Mouse (Mus musculus) yolk sac, embryonic 10.5 days (tissue): Measurements from ENCODE around the gene Cavin1.

Source experiments
- DNase-seq: peaks from one replicate; pipeline ENCODE4 v3.0.0-alpha.2; 2017; ENCODE audit warnings: low spot score

Gene Cavin1

GRCm38 (mm10) chr11:100957915-100958469 is 12.7 kb downstream of the Cavin1 start:
- DNase-seq, result no peak

DNA sequence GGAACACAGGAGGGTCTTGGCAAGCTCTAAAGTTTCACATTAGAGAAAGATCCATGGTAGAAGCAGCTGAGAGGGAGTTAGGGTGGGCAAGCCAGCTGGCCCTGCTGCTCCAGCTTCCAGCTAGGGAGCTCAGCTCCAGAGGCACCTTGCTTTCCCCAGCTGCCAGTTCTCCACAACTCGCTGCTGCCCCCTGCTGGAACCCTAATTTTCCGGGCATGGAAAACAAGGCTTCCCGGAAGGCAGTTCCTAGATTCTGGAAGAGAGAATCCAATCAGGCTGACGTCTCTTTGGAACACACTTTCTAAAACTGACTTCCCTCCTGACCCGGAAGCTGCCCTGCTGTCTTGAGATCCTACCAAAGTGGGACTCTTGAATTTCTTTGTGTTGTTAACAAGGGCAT is 13.4 kb downstream of the Cavin1 start:
- peak; percentile 79 for DNase-seq

DNA sequence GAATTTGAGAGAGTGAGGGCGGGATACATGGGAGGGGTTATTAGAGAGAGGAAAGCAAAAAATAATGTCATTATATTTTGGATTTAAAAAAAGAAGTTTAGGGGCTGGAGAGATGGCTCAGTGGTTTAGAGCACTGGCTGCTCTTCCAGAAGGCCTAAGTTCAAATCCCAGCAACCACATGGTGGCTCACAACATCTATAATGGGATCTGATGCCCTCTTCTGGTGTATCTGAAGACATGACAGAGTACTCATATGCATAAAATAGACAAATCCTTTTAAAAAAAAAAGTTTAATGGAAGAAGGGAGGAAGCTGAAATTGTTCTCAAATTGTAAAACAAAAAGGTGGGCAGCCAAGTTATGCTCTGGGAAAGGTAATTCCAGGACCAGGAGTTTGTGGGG is 21.1 kb downstream of the Cavin1 start:
- no peak for DNase-seq

DNA sequence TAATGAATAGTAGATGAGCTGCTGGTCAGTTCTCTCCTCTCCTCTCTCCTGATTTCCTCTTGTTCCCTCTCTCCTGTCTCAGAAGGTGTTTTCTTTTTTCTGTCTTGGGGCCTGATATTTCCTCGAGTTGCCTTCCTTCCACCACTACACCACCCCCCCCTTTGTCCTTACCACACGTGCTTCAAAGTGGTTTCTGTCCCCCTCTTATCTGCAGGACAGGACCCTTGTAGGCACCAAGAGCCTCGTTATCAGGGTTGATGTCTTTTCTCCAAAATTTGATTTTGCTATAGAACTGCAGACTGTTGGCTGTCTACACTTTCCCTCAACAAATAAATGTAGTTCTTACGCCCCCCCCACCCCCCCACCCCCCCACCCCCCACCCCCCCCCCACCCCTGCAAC is 22.4 kb downstream of the Cavin1 start:
- no peak for DNase-seq

DNA sequence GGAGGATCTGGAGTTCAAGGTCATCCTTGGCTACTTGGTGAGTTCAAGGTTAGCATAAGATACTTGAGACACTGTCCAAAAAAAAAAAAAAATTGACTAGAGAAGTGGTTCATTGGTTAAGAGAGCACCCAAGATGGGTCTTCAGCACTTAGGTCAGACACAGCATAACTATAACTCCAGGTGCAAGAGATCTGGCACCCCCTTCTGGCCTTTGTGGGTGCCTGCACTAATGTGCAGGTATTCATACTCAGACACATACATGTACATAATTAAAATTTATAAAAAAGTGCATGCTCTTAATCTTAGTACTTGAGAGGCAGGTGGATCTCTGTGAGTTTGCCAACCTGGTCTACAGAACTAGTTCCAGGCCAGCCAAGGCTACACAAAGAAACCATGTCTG is 23.1 kb downstream of the Cavin1 start:
- no peak for DNase-seq

- no peak for DNase-seq
Measured at GRCm38 (mm10) chr11:100946862-100947261, 23.8 kb downstream of the Cavin1 start.

GRCm38 (mm10) chr11:100942388-100942787 is 28.3 kb downstream of the Cavin1 start:
- DNase-seq, result no peak

- DNase-seq, result peak; percentile 100
Measured at GRCm38 (mm10) chr11:100939512-100940151, 31.1 kb downstream of the Cavin1 start, which contains the start of gene Stat3. TSS of gene Stat3 (minus strand) at chr11:100939540.

- peak; percentile 43 for DNase-seq
Measured at GRCm38 (mm10) chr11:100938711-100939511, 31.8 kb downstream of the Cavin1 start.

GRCm38 (mm10) chr11:100938112-100938511 is 32.6 kb downstream of the Cavin1 start:
- DNase-seq, result no peak

DNA sequence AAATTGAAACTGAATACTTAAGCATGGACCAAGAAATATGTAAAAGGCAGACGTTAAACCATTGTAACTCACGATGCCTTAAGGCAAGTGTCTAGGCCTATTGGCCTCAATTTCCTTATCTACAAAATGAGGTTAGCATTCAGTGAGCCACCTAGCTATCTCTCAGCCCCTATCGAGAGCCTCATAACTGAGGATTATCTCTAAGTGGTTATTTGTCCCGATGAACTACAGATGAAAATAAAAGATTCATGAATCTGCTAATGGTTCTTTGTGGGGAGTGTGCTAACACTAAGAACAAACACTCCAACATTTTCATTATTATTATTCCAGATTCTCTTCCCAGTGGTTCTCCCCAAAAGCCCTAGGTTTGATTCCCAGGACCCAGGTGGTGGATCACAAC is 33.4 kb downstream of the Cavin1 start:
- no peak for DNase-seq

DNA sequence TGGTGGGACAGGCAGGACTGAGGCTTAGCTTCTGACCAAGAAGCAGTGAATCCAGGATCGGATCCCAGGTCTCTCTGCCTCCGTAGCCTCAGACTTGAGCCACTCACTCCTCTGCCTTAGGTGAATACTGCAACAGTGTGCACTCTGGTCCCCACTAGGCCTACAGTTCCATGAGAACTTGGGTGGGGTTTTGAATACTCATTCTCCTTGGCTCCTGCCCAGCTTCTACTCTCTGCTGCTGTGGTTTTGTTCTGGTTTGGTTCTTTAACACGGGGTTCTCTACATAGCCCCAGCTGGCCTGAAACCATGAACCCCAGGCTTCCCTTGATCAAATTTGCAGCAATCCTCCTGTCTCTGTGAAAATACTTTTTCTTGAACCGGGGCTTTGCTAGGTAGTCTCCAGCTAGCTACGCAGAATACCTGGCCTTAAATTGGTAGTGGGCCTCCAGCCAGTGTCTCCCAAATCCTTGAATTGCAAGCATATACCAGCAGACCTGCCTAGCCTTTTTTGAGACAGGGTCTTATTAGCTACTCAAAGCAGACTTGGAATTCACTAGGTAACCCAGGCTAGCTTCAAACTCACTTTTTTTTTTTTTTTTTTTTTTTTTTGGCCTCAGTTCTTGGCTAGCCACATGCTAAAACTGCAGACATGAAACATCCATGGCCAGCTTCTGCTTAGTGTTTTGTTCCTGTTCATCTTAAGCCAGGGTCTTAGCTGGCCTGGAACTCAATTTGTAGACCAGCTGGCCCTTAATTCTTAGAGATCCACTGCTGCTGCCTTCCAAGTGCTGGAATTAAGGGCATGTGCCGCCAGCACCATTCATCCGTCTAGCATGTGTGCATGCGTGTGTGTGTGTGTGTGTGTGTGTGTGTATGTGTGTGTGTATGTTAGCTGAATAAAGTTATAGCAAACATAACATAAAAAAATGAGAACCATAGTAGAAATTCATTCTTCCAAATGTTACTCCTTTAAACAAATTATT is 35.0 kb downstream of the Cavin1 start:
- DNase-seq, result no peak

DNA sequence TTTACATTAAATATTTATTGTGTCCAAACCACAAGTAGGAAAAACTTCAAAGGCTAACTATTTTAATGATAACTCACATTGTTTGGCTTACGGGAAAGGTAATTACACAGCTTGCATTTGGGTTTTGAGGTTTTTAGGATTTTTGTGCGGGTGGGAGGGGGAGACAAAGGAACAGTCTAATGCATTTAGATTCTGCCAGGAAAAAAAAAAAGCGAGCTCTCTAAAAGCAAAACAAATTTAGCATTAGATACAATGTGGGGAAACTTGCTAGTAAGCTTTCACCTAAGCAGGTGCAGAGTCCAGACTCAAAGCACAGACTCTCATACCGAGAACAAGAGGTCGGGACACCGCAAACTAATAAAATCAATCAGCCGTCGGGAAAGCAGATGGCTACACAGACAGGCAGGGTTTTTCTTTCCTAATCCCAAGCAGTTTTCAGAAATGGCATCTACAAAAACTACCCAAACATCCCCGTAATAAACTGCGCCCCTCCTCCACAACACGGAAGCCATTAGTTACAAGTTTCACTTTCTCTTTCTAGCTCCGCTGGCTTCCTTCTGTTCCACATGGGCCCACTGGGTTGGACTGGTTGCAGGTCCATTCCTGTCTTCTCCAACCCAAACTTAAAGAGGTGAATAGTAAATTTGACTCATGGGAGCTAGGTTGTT is 39.3 kb downstream of the Cavin1 start:
- DNase-seq, result no peak

- DNase-seq, result no peak
Measured at GRCm38 (mm10) chr11:100930611-100931010, 40.1 kb downstream of the Cavin1 start.

DNA sequence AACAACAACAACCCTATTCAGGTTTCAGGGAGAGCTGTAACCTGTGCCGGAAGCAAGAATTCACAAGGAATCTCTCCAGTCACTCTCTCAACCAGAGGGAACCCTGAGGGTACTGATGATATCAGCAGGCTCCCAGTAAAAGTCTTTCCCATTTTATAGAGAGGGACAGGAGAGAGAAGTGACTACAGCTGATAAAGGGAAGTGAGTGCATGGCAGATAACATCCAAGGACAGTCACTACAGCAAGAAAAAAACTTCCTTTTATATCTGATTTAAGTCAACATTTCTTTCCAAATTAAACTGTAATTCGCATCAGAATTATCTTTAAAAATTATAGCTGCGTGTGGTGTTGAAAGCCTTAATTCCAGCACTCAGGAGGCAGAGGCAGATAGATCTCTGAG is 43.3 kb downstream of the Cavin1 start:
- DNase-seq, result no peak

DNA sequence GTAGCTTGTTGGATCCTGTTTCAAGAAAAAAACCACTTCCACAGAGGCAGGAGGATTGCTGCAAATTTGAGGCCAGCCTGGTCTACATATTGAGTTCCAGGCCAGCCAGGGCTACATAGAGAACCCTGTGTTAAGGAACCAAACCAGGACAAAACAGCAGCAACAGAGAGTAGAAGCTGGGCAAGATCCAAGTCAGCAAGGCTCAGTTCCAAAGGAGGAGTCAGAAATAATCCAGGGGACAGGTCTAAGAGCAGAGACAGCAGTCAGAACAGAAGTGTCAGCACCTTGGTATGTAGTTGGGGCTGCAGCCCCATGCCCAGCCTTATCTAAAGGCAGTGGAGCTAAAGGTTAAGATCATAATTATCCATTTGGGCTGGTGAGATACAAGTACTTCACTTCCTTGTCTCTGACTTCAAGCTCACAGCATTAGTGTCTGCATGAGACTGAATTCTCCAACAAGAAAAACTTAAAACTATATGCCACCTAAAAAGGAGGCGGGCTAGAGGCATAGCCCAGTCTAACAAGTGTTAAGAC is 46.2 kb downstream of the Cavin1 start:
- DNase-seq, result no peak

DNA sequence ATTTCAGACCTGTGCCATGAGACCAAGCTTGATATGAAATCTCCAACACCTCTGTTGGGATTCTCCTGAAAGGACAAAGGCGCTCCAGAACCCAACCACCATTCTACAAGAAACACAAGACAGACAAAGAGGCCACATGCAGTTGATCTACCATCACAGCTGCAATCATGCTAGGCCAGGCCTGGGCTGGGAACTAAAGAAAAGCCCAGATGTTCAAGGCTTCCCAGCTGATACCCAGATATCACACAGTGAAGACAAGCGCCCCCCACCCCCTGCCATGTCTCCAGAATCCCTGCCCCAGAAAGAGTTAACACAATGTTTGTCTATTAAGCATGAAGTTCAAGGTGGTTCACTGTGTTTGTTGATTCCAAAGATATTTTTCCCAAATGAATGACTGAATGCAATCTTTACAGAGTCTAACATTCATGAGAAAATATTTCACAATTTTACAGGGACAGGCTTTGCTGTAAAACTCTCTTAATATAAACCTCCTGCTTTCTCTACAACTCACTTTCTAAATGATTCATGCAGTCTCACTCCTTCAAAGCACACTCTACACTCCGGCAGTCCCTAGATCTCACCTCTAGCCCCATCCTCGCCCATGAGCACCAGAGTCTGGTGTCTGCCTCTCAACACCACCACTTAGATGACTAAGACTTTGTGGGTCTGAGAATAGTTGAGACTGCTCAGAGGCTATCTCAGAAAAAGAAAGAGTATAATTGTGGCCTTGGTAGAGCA is 49.6 kb downstream of the Cavin1 start:
- DNase-seq, result no peak

- no peak for DNase-seq
Measured at GRCm38 (mm10) chr11:100918007-100918406, 52.7 kb downstream of the Cavin1 start.

GRCm38 (mm10) chr11:100916432-100916971 is 54.2 kb downstream of the Cavin1 start:
- DNase-seq, result no peak

DNA sequence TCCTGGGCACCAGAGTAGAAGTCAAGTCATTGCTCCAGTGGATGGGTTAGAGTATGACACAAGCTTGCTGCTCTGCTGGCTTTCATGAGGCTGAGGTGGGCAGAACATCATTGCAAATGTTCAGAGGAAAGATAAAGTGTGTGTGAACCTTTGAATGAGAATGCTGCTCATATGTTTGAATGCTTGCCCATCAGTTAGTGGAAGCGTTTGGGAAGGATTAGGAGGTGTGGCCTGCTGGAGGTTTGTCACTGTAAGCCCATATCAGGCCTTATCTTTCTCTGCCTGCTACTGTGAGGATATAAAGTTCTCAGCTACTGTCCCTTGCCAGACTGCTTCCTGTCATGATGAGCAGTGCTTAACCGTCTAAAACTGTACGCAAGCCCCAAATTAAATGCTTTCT is 55.6 kb downstream of the Cavin1 start:
- DNase-seq, result no peak
